Mouse (Mus musculus) ES-E14 (cell line): ENCODE results near the gene Lgals4.

Experiments
- CHD2 ChIP-seq: IDR thresholded peaks from 2 replicates; pipeline ENCODE4 v1.6.1; 2014; ENCODE audit warnings: mild to moderate bottlenecking, low read depth, low read length, inconsistent platforms
- HCFC1 ChIP-seq: IDR thresholded peaks from 2 replicates; pipeline ENCODE4 v1.6.1; 2012; ENCODE audit warnings: low read length, inconsistent platforms, borderline replicate concordance; ENCODE audit not compliant: insufficient read depth
- ZC3H11A ChIP-seq: IDR thresholded peaks from 2 replicates; pipeline ENCODE4 v1.6.1; 2012; ENCODE audit warnings: low read depth, mild to moderate bottlenecking, inconsistent platforms, low read length, borderline replicate concordance

- no peak for TF ChIP-seq CHD2
- TF ChIP-seq ZC3H11A = no peak
- no peak for TF ChIP-seq HCFC1
Measured at GRCm38 (mm10) chr7:28850642-28851041, 17.0 kb downstream of the Lgals4 start.
